Mouse (Mus musculus): ENCODE data around the gene Pkib.

Gene Pkib

DNA sequence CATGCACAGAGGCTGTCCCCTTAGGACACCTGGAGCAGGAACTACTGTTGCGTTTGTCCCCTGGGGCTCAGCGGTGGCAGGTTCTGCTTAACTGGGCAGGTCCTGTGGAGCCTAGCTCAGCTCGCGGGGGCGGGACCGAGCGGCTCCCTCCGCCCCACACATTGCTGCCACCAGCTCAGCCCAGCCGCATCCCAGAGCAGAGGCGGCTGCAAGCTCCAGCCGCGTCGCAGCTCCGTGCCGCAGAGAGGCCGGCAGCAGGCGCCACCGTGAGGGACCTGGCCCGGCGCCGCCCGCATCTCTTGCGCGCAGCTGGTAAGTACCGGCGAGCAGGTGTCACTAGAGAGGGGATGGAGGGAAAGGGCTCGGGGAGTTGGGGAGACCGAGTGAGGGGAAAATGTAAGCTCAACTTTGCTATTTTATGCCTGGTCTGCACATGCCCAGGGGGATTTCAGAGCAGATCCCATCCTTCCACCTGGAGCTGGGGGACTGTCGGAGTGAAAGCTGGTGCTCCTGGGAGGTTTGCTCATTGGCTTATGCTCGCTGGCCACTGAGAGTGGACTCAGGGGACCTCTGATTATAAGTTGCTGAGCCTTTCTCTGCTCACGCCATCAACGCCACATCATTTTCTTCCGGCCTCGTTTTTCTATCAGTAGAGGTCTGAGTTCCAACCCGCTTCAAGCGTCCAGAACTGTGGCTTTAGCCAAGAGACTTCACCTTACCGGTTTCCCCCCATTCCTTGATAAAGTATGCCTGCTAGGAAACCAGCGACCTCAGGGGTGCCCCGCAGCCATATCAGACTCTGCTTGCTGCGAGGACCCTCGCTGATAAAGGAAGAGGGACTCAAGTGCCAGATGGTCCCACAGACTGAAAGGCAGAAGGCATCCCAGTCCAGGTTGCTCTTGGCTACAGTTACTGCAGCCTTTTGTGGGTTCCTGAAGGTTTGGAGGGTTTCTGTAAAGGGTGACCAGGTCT is at the start of gene Pkib:
TSS of gene Pkib (plus strand) at position 86 of the 972 bp plus-strand sequence.
- DNase-seq = peak; percentile 50 to 73

DNA sequence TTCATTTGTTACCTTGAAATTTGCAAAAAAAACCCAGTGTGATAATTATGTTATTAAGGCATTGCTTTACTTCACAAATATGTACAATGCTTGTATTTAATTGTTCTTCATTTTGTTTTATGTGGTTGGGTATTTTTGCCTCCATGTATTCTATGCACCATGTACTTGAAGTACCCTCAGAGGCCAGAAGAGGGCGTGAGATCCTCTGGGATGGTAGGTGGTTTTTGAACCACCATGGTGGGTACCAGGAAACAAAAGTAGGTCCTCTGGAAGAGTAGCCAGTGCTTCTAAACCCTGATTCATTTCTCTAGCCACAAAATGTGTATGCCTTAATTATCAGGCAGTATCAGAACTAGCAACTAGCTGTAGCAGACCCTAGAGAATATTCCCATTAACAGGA is 47.9 kb upstream of the Pkib start:
- DNase-seq = peak in 1 of 2 experiments; percentile 5

DNA sequence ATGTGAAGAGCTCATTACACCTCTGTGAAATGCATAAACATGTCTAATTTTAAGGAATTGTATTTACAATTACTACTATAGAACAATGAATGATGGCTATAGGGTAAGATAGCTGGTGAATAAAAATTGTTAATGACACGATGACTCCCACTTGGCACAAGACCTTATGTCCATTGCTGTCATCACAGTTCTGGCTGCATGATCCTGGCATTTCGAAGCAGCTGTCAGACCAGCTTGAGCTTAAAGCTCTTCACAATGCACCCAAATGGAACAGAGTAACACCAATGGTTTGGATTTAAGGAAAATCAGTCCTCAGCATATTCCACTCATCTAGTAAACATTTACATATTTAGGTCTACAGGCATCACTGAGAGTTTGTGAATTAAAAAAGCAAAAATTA is 37.5 kb upstream of the Pkib start:
- no peak for DNase-seq

DNA sequence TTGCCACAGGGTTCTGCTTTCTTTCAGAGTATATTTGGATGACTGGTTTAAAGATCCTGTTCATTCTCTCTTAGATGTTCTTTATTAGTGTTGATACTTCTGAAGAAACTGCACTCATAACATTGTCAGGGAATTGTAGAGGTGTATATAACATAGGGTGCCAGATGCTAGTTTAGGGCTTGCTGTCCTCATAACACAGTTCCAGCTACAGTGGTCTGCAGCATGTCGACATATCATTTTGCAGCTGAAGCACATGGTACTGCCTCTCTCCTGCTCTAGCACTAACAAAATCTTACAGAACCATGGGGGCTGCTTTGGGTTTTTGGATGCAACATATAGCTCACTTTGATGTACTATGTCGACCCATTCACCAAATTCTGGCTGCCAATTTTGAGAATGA is 34.6 kb upstream of the Pkib start:
- no peak for DNase-seq

DNA sequence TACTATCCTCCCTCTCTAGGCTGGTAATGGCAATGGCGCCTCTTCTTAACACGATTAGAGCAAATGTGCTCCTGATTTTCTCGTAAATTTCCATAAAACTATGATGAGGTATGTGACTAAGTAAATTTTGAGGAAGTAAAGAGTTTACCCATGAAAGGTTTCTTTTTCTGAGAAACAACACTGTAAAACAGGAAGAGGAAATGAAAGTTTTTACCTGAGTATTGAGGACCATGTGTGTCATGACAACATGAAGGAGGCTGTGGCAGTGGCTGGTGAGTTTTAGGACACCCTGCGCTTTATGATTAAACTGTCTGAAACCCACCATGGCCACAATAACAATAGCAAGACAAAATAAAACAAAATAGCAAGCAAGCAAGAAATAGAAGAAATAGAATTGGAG is 28.8 kb upstream of the Pkib start:
- DNase-seq = no peak

DNA sequence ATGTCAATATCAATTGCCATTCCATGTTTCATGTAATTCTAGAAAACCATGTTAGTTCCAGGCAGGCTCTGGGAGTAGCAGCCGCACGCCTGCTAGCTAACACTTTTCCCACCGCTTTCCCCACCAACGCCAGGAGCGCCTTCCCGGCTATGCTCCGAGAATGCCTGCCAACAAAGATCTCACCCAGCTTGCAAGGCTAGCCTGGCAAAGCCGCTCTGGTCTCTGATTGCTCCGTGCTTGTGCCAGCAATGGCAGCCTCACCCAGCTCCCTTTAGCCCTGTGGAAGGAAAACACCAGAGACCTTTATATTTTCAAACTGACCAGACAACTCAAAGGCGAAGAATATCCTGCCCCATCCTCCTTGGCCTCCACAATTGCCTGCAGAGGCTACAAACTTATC is 8.5 kb upstream of the Pkib start:
- DNase-seq = no peak

DNA sequence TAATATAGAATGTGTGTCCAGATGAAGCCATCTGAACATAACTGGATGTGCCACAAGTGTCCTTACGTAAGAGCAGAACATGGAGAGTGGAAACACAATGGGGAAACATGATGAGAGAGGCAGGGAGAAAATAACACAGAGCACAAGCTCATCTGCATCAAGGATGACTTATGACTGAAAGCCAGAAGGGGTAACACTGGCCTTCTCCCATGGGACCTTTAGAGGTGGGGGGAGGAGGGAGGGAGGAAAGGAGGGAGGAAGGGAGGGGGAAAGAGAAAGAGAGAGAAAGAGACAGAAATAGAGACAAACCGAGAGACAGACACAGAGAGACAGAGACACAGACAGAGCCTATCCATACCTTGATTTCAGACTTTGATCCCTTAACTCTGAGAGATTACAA is 4.0 kb upstream of the Pkib start:
- no peak for DNase-seq

DNA sequence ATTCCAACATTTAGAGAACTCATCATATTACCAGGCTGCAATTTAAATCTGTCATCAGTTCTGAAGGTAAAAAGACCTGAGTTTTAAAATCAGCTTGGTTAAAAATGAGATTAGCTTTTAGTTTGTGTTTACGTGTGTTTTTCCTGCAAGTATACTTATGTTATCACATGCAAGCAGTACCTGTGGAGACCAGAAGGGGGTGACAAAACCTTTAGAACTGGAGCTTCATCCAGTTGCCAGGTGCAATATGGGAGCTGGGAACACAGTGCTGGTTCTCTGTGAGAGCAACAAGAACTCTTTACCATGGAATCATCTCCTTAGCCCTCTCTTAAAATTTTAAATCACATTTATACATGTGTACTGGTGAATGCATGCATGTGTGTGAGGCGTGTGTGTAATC is 1.2 kb upstream of the Pkib start:
- no peak for DNase-seq

DNA sequence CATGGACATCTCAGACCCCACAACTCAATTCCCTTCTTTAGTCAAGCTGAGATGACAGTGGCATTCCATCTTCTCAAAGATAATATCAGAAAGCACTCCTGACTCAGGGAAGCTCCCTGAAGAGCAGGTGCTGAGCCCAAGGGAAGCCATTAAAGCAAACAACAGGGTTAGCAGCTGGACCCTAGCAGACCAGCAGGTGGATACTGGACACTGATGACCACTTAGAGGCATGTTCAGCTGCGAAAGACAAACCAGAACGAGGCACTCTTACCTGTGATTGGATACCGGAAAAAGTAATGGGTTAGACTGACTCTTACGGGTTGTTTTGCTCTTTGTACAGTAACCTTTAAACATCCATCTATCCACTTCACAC is 1.1 kb downstream of the Pkib start:
- DNase-seq = no peak

DNA sequence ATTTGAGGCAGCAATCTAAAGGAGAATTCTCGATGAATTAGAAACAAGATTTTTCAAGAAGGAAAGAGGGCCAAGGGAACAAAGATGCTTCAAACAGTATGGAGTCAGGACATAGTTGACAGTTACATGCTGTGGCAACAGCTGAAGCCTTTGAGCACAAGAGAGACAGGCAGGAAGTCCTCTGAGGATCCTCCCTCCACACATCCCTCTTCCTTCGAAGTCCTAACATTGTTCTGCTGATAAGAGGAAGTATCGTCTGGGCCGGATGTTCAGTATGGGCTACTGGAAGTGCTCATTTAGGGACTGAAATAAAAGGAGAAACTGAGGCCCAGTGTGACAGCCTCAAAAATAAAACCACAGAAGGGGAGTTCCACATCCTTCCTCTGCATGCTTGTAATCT is 5.2 kb downstream of the Pkib start:
- no peak for DNase-seq

DNA sequence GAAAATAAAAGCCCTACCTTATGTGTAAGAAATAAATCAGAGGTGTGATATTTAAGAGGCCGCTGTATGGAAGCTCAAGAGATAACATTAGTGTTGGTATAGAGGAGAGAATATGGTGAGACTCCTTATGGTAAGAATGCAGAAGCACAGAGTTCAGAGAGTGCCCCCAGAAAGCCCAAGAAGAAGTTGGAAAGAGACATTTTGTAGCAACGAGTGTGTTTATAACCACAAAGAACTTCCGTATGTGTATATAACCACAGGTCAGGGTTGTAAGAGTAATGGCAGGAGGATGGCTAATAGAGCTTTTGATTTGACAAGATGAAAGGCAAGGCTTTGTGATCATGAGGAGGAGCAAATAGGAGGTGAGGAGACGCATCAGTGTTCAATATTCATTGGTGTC is 6.5 kb downstream of the Pkib start:
- no peak for DNase-seq

DNA sequence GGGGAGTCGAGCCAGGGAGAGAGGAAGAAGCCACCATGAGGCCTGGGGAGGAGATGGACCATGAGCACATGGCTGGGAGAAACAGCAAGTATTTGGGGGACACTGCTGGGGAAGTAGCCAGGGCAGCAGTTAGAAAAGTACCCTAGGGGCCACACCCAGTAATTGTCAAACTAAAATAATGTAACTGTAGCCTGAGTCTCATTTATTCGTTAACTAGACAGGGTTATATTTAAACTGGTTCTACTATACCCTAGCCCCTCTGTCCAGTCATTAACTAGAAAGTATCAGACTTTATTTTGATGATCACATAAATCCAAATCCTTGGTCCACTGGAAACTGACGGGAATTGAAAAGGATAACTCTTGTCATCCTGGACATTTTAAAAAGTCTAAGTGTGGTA is 7.8 kb downstream of the Pkib start:
- no peak for DNase-seq

DNA sequence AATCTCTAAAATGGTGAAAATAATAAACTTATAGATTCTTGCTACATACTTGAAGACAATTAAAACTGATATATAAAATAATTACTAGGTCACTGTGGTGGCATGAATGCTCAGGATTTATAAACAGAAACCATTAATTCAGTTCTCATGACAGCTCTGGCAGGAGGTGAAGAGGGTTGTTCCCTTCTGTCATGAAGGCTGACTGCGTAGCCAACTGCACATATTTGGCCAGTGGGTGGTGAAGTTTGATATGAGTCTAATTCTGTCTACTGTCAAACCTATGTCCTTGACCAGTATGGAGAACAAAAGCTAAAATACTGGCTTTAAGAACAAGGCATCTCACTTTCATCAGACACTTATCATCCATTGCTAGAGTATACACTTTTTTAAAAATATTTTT is 21.5 kb downstream of the Pkib start:
- DNase-seq = no peak

DNA sequence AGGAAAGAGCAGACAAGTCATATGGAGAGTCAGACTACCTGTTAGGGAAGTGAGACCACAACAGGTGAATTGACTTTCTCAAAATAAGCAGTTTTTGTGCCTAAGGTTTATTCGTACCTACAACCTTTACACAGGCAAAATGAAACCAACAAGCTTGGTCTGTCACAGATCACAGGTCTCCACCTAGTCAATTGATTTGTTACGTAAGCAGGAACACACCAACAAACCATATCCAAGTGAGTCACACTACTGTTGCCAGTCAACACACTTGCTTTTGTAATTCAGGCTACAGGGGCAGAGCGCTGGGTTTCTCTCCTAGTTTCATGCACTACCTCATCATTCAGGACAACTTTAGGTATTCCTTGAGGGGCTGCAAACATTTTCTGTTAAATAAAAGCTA is 28.7 kb downstream of the Pkib start:
- DNase-seq = no peak

DNA sequence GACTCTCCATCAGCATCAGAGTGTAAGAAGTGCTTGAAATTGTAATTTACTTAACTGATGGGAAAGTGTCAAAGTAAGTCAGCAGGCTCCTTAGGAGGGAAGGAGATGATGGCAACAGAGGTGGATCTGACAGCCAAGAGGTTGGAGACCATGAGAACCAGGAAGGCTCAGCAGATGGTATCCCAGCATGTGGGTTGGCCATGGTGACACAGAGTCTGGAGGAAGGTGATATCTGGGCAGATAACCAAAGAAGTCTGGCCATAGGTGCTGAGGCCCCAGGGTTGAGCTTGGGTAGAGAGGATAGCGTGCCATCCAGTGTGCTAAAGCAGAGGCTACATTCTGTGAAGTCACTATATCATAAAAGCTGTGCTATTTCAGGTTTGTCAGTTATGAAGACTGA is 32.0 kb downstream of the Pkib start:
- DNase-seq = no peak

DNA sequence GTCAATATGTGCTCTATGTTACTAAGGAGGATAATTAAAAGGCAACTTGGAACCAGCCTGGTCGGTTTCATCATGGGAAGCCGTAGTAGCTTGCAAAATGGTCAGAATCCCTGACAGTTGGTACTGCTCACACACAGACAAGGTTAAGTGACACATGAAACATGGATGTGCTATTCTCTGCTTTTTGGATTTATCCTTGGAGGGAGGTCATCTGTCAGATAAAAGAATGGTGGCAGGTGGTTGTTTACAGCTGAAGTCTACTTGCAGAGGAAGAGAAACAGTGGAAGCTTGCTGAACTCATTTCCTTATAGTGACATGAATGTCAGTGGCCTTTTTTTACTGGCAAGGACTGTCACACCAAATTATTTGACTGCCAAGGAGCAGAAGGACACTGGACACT is 32.5 kb downstream of the Pkib start:
- DNase-seq = no peak

DNA sequence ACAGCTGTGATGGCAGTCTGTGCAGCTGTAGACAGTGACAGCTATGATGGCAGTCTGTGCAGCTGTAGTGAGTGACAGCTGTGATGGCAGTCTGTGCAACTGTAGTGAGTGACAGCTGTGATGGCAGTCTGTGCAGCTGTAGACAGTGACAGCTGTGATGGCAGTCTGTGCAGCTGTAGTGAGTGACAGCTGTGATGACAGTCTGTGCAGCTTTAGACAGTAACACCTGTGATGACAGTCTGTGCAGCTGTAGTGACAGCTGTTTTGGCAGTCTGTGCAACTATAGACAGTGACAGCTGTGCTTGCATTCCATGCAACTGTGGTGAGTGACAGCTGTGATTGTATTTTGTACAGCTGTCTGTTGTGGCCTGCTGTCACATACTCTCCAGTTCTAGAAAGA is 44.0 kb downstream of the Pkib start:
- DNase-seq = no peak

DNA sequence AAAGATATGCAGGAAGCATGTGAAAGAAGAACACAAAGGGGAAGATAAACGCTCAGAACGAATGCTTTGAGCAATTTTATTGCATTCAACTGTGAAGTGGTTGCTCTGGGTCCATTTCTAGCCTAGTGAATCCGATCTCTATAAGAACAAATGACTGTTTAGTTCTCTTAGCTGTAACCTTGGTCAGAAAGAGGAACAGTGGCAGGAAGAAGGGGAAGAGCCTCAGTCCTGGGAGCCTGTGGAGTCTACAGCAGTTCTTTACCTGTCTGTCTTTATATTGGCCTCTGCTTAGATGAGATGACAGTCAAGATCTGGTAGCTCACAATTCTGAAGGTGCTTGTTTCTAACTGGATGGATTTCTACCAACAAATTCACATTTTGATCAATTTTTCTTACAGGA is 56.2 kb downstream of the Pkib start:
- DNase-seq = no peak

DNA sequence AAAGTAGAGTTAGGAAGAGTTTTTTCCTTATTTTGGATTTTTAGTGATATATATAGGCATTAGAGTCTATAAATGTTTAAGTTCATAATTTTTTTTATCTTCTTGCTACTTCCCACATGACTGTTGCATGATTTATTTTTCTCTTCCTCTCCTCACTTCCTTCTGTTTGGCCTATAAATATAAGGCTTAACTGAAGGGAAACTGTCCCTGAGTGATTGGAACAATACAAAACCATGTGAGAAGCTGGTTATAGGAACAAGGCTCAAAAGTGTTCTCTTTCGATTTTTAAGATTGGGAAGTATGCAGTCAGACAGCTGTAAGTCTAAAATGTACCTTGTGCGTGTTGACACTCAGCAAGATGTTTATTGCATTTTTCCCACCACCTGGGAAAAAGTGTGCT is 58.4 kb downstream of the Pkib start:
- no peak for DNase-seq

DNA sequence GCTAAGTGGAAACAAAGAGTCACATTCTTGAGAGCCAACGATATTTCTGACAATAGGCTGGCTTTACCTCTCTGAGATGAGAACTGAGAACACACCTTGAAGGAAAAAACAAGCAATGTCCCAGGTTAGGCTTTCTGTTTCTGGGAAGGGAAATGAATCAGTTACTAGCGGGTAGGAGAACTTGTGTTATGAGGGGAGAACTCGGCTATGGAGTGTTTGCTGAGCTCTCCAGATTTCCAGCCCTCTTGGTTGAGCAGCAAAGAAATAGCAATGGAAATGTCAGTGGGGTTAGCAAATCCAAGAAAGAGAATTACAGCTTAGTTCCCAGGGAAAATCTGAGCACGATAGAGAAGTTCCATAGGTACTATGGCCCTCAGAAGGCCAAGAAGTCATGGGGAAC is 70.5 kb downstream of the Pkib start:
- DNase-seq = no peak

DNA sequence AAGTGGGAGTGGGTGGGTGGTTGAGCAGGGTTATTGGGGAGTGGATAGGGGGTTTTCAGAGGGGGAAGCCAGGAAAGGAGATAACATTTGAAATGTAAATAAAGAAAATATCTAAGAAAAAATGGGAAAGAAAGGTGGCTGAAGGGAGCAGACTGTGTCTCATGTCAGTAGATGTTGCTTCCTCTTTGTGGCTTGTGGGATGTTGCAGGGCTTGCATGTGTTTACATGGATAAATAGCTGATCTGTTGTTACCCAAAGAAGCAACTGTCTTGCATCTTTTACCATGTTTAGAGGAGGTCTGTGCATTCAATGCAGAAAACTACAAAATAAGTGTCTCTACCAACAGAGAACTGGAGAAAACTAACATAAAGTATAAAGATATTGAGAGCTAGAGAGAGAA is 89.3 kb downstream of the Pkib start:
- no peak for DNase-seq

DNA sequence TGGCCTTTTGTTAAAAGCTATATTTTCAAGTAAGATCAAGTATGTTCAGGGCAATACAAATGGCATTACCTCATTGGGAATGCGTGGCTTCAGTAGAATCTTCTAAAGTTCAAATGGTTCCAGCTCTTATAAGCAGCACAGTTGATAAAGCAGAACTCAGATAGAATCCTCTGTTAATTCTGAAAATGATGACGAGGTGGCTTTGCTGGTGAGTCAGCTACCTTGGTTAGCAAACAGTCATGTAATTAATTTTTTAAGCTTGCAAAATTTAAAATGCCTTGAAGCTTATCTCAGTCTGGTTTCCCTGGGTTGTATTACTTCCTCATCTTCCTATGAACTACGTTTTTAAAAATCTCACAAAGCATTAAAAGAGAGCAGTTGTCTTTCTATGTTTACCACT is 90.6 kb downstream of the Pkib start:
- no peak for DNase-seq

DNA sequence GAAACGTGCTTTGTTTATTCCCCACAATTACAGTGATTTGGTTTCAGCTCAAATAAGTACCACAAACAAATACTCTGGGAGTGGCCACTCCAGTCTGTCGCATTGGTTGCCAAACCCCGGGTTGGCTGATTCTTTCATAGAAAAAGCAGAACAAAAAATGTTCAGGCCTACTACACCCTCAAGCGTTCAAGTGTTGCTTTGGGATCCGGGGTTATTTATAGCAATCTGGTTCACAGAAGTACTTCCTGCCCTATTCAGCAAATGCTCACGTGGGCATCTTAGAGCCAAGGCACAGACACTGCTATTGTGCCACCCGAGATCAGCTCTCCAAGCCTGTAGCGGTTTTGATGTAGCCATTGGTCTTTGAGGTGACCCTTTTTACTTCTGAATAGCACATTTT is 95.9 kb downstream of the Pkib start:
- no peak for DNase-seq

DNA sequence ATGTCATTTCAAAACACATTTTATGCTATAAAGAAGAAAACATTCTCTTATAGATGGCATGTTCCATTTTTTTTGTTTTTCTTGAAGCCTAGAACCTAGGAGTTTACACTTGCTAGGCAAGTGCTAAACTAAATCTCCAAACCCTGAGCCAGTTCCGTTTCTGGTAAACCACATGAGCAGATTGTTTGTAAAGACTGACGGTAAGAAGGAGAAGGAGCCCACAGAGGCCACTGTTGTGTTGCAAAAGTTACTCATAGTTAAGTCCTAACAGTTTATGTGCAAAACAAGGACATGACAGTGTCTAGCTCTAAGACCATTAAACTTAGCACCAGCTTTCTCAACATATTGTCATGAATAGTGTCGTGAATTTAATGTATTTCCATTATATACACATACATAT is 99.9 kb downstream of the Pkib start:
- no peak for DNase-seq

DNA sequence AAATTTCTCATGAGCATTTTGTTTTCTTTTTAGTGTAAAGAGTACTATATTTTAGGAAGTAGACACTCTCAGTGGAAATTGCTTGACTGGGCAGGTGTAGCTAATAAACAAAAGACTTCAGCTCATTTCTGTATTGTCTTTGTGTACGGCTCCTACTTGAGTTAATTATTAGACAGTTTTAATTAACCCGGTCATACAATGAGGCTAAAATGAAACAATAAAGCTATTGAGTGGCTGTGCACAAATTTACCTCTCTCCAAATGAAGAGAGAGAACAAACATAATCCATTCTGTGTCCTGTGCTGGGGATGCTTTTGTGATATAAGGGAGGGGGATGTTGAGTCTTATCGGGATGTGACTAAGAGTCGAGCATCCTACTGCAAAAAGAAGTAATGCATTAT is 109.0 kb downstream of the Pkib start:
- no peak for DNase-seq

Measured in kidney, postnatal 25 days (tissue).